Mouse (Mus musculus): ENCODE measurements at regions not wholly inside any gene's neighbourhood (a gene's known extent, or its start where the extent isn't known, plus 50 kb on each side); places are given as distances from the start of the nearest gene placed in this dataset.

- no peak overlapping the region for H3K9ac ChIP-seq (ENCODE audit: low read depth, low read length)
- H3K9me3 ChIP-seq (replicated peaks; ENCODE audit: control insufficient read depth, low read length), result no peaks in the 10 kb centered on the region
- H3K36me3 ChIP-seq (ENCODE audit: control insufficient read depth, insufficient read depth, low read length), result no peaks in the 10 kb centered on the region
- H3K4me2 ChIP-seq, result no peak overlapping the region
- WGBS (ENCODE audit: insufficient replicate concordance), result 82% methylated on average over 2 of the region's 2 CpGs
- peaks cover 5% of the 10 kb centered on the region; the same call in 1 of the 2 replicates for H3K4me1 ChIP-seq (ENCODE audit: control insufficient read depth, insufficient read depth, low read length)
- H3K27me3 ChIP-seq (ENCODE audit: control insufficient read depth, insufficient read depth, low read length), result no peaks in the 10 kb centered on the region
- no peak overlapping the region for H3K4me3 ChIP-seq (ENCODE audit: low read depth, low read length)
- ATAC-seq (replicated peaks; ENCODE audit: insufficient number of reproducible peaks, low FRiP score, low TSS enrichment), result no peak
- no peak overlapping the region for H3K27ac ChIP-seq (ENCODE audit: low read depth, low read length)
Observed at GRCm38 (mm10) chr13:92963351-92963895, 118.9 kb downstream of the Mtx3 start.

GRCm38 (mm10) chr13:92964213-92964743 is 119.7 kb downstream of the Mtx3 start:
- WGBS (ENCODE audit: insufficient replicate concordance), result 71% methylated on average over 5 of the region's 5 CpGs
- no peaks in the 10 kb centered on the region for H3K36me3 ChIP-seq (ENCODE audit: control insufficient read depth, insufficient read depth, low read length)
- ATAC-seq (replicated peaks; ENCODE audit: insufficient number of reproducible peaks, low FRiP score, low TSS enrichment), result no peak
- H3K9ac ChIP-seq (ENCODE audit: low read depth, low read length), result no peak overlapping the region
- H3K27ac ChIP-seq (ENCODE audit: low read depth, low read length), result no peak overlapping the region
- H3K27me3 ChIP-seq (ENCODE audit: control insufficient read depth, insufficient read depth, low read length), result no peaks in the 10 kb centered on the region
- H3K4me2 ChIP-seq, result no peak overlapping the region
- peaks cover 2% of the 10 kb centered on the region; the same call in 1 of the 2 replicates for H3K4me1 ChIP-seq (ENCODE audit: control insufficient read depth, insufficient read depth, low read length)
- H3K9me3 ChIP-seq (replicated peaks; ENCODE audit: control insufficient read depth, low read length), result no peaks in the 10 kb centered on the region
- H3K4me3 ChIP-seq (ENCODE audit: low read depth, low read length), result no peak overlapping the region

- H3K9me3 ChIP-seq (replicated peaks; ENCODE audit: control insufficient read depth, low read length), result no peaks in the 10 kb centered on the region
- no peak for ATAC-seq (replicated peaks; ENCODE audit: insufficient number of reproducible peaks, low FRiP score, low TSS enrichment)
Observed at GRCm38 (mm10) chr13:92967025-92967610, 122.6 kb downstream of the Mtx3 start.

GRCm38 (mm10) chr13:92969579-92969978 is 125.0 kb downstream of the Mtx3 start:
- no peaks in the 10 kb centered on the region for H3K36me3 ChIP-seq (ENCODE audit: control insufficient read depth, insufficient read depth, low read length)
- H3K4me3 ChIP-seq (ENCODE audit: low read depth, low read length), result no peak overlapping the region
- H3K4me2 ChIP-seq, result no peak overlapping the region
- no peak for ATAC-seq (replicated peaks; ENCODE audit: insufficient number of reproducible peaks, low FRiP score, low TSS enrichment)
- H3K27ac ChIP-seq (ENCODE audit: low read depth, low read length), result no peak overlapping the region
- 96% methylated on average over 1 of the region's 1 CpGs for WGBS (ENCODE audit: insufficient replicate concordance)
- no peaks in the 10 kb centered on the region for H3K4me1 ChIP-seq (ENCODE audit: control insufficient read depth, insufficient read depth, low read length)
- no peaks in the 10 kb centered on the region for H3K9me3 ChIP-seq (replicated peaks; ENCODE audit: control insufficient read depth, low read length)
- H3K9ac ChIP-seq (ENCODE audit: low read depth, low read length), result no peak overlapping the region
- no peaks in the 10 kb centered on the region for H3K27me3 ChIP-seq (ENCODE audit: control insufficient read depth, insufficient read depth, low read length)

More at GRCm38 (mm10) chr13:92967025-92967610, 122.6 kb downstream of the Mtx3 start:
- Histone ChIP-seq H3K36me3 (ENCODE audit: control insufficient read depth, insufficient read depth, low read length) (no peaks in the 10 kb centered on the region), H3K9ac (ENCODE audit: low read depth, low read length) (no peak overlapping the region), H3K27ac (ENCODE audit: low read depth, low read length) (no peak overlapping the region), H3K4me1 (ENCODE audit: control insufficient read depth, insufficient read depth, low read length) (no peaks in the 10 kb centered on the region), H3K4me3 (ENCODE audit: low read depth, low read length) (no peak overlapping the region), H3K4me2 (no peak overlapping the region), H3K27me3 (ENCODE audit: control insufficient read depth, insufficient read depth, low read length) (no peaks in the 10 kb centered on the region)
- 56% methylated on average over 1 of the region's 1 CpGs for WGBS (ENCODE audit: insufficient replicate concordance)

- no peaks in the 10 kb centered on the region for H3K4me1 ChIP-seq (ENCODE audit: control insufficient read depth, insufficient read depth, low read length)
- no peaks in the 10 kb centered on the region for H3K9me3 ChIP-seq (replicated peaks; ENCODE audit: control insufficient read depth, low read length)
- H3K27me3 ChIP-seq (ENCODE audit: control insufficient read depth, insufficient read depth, low read length), result no peaks in the 10 kb centered on the region
- no peak overlapping the region for H3K4me3 ChIP-seq (ENCODE audit: low read depth, low read length)
- H3K27ac ChIP-seq (ENCODE audit: low read depth, low read length), result no peak overlapping the region
- 75% methylated on average over 5 of the region's 5 CpGs for WGBS (ENCODE audit: insufficient replicate concordance)
- no peaks in the 10 kb centered on the region for H3K36me3 ChIP-seq (ENCODE audit: control insufficient read depth, insufficient read depth, low read length)
- no peak for ATAC-seq (replicated peaks; ENCODE audit: insufficient number of reproducible peaks, low FRiP score, low TSS enrichment)
- H3K9ac ChIP-seq (ENCODE audit: low read depth, low read length), result no peak overlapping the region
- no peak overlapping the region for H3K4me2 ChIP-seq
Observed at GRCm38 (mm10) chr13:92972891-92973290, 128.3 kb downstream of the Mtx3 start.

GRCm38 (mm10) chr13:92973791-92974190 is 129.2 kb downstream of the Mtx3 start:
- Histone ChIP-seq H3K4me2 (no peak overlapping the region), H3K27ac (ENCODE audit: low read depth, low read length) (no peak overlapping the region), H3K4me1 (ENCODE audit: control insufficient read depth, insufficient read depth, low read length) (no peaks in the 10 kb centered on the region), H3K27me3 (ENCODE audit: control insufficient read depth, insufficient read depth, low read length) (no peaks in the 10 kb centered on the region), H3K36me3 (ENCODE audit: control insufficient read depth, insufficient read depth, low read length) (no peaks in the 10 kb centered on the region), H3K4me3 (ENCODE audit: low read depth, low read length) (no peak overlapping the region), H3K9ac (ENCODE audit: low read depth, low read length) (no peak overlapping the region), H3K9me3 (replicated peaks; ENCODE audit: control insufficient read depth, low read length) (no peaks in the 10 kb centered on the region)
- no peak for ATAC-seq (replicated peaks; ENCODE audit: insufficient number of reproducible peaks, low FRiP score, low TSS enrichment)
- WGBS (ENCODE audit: insufficient replicate concordance), result 78% methylated on average over 4 of the region's 4 CpGs

- Histone ChIP-seq H3K27ac (ENCODE audit: low read depth, low read length) (no peak overlapping the region), H3K4me2 (peak overlapping the region; percentile 60), H3K9me3 (replicated peaks; ENCODE audit: control insufficient read depth, low read length) (no peaks in the 10 kb centered on the region), H3K27me3 (ENCODE audit: control insufficient read depth, insufficient read depth, low read length) (no peaks in the 10 kb centered on the region), H3K4me1 (ENCODE audit: control insufficient read depth, insufficient read depth, low read length) (peaks cover 4% of the 10 kb centered on the region; the same call in 1 of the 2 replicates), H3K9ac (ENCODE audit: low read depth, low read length) (no peak overlapping the region), H3K4me3 (ENCODE audit: low read depth, low read length) (peak overlapping the region; percentile 27; the same call in 1 of the 2 replicates), H3K36me3 (ENCODE audit: control insufficient read depth, insufficient read depth, low read length) (no peaks in the 10 kb centered on the region)
- ATAC-seq (replicated peaks; ENCODE audit: insufficient number of reproducible peaks, low FRiP score, low TSS enrichment), result no peak
- WGBS (ENCODE audit: insufficient replicate concordance), result 46% methylated on average over 17 of the region's 17 CpGs
Observed at GRCm38 (mm10) chr13:92986719-92987553, 142.4 kb downstream of the Mtx3 start.

GRCm38 (mm10) chr13:92987691-92988090 is 143.1 kb downstream of the Mtx3 start:
- 88% methylated on average over 6 of the region's 6 CpGs for WGBS (ENCODE audit: insufficient replicate concordance)
- H3K9ac ChIP-seq (ENCODE audit: low read depth, low read length), result no peak overlapping the region
- no peaks in the 10 kb centered on the region for H3K36me3 ChIP-seq (ENCODE audit: control insufficient read depth, insufficient read depth, low read length)
- no peak overlapping the region for H3K4me2 ChIP-seq
- no peaks in the 10 kb centered on the region for H3K27me3 ChIP-seq (ENCODE audit: control insufficient read depth, insufficient read depth, low read length)
- H3K4me1 ChIP-seq (ENCODE audit: control insufficient read depth, insufficient read depth, low read length), result peaks cover 4% of the 10 kb centered on the region; the same call in 1 of the 2 replicates
- no peak overlapping the region for H3K4me3 ChIP-seq (ENCODE audit: low read depth, low read length)
- no peaks in the 10 kb centered on the region for H3K9me3 ChIP-seq (replicated peaks; ENCODE audit: control insufficient read depth, low read length)
- H3K27ac ChIP-seq (ENCODE audit: low read depth, low read length), result no peak overlapping the region
- no peak for ATAC-seq (replicated peaks; ENCODE audit: insufficient number of reproducible peaks, low FRiP score, low TSS enrichment)
